Mouse (Mus musculus) testis, postnatal 14 days (tissue): ENCODE measurements at regions not wholly inside any gene's neighbourhood (a gene's known extent, or its start where the extent isn't known, plus 50 kb on each side); places are given as distances from the start of the nearest gene placed in this dataset.
"Not testable (repeated sequence)": the region's sequence is repeated elsewhere in the genome, so short reads cannot be mapped to it uniquely, and the experiment has no call there.

Experiments
- DNase-seq: peaks from one replicate; pipeline ENCODE4 v3.0.0; 2021; ENCODE audit warnings: low spot score

DNA sequence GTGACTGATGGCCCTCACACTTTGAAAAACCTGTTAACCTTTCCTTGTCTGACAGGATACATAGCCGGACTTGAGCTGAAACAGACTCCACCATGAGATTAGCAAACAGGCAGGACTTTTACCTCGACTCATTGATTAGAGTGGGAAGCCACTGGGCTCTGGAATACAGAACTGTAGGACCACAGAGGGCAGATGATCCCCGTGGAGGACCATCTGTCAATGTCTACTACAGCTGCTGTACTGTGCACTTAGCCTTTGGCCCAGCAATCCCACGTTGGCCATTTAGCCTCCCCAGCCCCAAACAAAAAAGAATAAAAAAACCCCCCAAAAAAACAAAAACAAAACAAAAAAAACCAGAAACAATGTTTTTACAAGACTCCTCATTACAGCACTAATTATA lies 103.9 kb upstream of the Dazl start:
- DNase-seq, result no peak

DNA sequence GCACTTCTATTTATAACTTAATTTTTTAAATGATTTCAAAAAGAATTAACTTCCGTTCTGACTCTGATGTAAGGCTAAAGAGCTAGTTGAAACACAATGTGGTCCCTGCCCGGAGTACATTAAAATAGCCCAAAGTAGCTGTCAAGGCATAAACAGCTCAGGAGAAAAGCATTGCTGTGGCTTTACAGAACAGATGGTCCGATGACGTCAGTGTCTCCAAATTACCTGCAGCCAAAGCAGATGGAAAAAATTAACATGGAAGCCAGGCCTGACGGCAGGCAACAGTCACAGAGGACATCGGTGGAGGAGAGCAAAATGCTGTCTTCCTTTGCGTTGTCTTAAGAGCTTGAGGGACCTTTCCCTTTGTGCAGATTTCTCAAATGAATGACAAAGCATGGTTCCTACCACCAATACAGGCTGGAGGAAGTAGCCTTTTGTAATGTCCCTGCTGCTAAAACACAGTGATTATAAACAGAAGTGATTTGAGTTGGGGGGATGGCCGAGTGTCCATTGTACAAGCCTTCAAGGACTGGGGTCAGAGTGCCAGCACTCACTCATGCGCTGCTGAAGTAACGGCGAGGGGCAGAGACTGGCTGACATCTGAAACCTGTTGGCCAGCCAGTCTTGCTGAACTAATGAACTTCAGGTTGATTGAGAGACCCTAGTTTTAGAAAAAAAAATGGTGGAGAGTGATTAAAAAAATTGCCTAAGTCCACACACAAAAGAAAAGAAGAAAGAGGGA lies 101.8 kb upstream of the Plcl2 start:
- DNase-seq, result no peak

- DNase-seq, result no peak
Observed at GRCm38 (mm10) chr17:50408581-50408980, 100.6 kb upstream of the Plcl2 start.

DNA sequence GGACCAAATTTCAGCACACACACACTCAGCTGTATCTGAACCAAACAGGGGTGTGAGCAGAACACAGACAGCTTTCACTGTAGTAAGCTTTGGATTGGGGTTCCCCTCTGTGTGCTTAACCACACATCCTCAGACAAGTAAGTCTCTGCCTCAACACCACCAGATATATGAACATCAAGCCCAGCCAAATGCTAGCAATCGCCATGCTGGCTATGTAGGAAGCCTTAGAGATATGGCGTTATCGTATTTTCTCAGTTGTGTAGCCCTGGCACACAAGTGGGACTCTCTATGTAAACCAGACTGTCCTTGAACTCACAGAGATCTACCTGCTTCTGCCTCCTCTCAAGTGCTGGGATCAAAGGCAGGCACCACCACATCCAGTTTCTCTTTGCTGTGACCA lies 99.9 kb upstream of the Plcl2 start:
- DNase-seq, result no peak

GRCm38 (mm10) chr17:50409895-50410294 lies 99.3 kb upstream of the Plcl2 start:
- DNase-seq, result no peak

- no peak for DNase-seq
Observed at GRCm38 (mm10) chr17:50410296-50410695, 98.9 kb upstream of the Plcl2 start.

GRCm38 (mm10) chr17:50412446-50412845 lies 96.8 kb upstream of the Plcl2 start:
- no peak for DNase-seq

GRCm38 (mm10) chr17:50413916-50414315 lies 95.3 kb upstream of the Plcl2 start:
- DNase-seq, result no peak

- DNase-seq, result no peak
Observed at GRCm38 (mm10) chr17:50415331-50416005, 93.7 kb upstream of the Plcl2 start.

- no peak for DNase-seq
Observed at GRCm38 (mm10) chr17:50416119-50416518, 93.1 kb upstream of the Plcl2 start.

DNA sequence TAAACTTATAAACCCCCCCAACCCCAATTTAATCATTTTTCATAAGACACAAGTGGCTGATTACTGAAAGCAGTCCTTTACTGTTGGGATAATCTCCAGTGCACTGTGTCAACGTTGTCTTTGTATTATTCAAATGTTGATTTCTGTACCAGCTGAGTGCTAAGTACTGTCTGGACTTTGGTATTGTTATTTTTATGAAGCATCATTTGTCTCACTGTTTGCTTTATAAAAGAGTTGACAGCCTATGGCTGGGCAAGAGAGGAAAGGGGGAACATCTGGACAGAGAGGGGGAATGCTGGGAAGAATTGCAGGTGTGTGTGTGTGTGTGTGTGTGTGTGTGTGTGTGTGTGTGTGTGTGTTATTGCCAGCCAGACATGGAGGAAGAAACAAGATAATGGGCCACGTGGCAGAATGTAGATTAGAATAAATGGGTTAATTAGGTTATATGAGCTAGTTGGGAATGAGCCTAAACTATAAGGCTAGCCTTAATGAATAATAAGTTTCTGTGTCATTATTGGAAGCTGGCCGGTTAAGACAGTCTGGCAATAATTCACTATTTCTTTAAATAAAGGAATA lies 92.6 kb upstream of the Plcl2 start:
- DNase-seq, result no peak

- DNase-seq, result no peak
Observed at GRCm38 (mm10) chr17:50418863-50419383, 90.3 kb upstream of the Plcl2 start.

GRCm38 (mm10) chr17:50419551-50419950 lies 89.7 kb upstream of the Plcl2 start:
- not testable (repeated sequence) for DNase-seq

DNA sequence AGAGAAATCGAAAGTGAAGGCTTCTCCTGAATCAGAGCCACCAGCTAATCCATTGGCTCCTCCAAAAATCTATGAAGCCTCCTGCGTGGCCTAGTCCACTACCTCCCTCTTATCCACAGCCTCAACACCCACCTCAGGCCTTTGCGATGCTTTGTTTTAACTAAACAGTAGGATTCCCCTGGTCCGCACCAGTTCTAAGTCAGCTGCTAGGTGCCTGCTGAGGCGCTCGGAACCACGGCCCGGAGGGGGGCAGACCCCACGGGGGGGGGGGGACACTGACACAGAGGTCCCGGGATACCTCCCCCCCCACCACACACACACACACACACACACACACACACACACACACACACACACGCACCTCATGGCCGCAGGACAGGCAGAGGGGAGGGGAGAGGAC lies 89.2 kb upstream of the Plcl2 start:
- DNase-seq, result no peak

- DNase-seq, result no peak
Observed at GRCm38 (mm10) chr17:50420690-50421089, 88.5 kb upstream of the Plcl2 start.

- DNase-seq, result no peak
Observed at GRCm38 (mm10) chr17:50421476-50421875, 87.7 kb upstream of the Plcl2 start.

DNA sequence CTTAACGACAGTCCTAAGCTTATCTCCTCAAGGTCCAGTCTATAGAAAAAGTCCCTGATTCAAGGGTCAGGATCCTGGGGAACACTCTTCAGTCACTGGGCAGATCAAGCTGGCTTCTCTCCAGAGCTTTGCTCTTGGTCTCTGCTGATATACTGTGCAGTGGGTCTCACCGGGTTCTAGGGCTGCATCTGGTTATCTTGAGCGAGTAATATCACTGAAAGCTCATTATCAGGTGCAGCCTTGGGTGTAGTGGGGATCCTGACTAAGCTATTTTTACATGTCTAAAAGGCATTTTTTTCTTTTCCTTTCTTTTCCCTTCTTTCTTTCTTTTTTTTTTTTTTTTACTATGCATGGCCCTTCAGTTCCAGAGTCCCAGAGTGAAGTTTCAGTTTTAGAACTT lies 84.1 kb upstream of the Plcl2 start:
- DNase-seq, result no peak

- DNase-seq, result no peak
Observed at GRCm38 (mm10) chr17:50425531-50425930, 83.7 kb upstream of the Plcl2 start.

GRCm38 (mm10) chr17:50426146-50426545 lies 83.1 kb upstream of the Plcl2 start:
- DNase-seq, result no peak

- DNase-seq, result no peak
Observed at GRCm38 (mm10) chr17:50427331-50428003, 81.7 kb upstream of the Plcl2 start.

DNA sequence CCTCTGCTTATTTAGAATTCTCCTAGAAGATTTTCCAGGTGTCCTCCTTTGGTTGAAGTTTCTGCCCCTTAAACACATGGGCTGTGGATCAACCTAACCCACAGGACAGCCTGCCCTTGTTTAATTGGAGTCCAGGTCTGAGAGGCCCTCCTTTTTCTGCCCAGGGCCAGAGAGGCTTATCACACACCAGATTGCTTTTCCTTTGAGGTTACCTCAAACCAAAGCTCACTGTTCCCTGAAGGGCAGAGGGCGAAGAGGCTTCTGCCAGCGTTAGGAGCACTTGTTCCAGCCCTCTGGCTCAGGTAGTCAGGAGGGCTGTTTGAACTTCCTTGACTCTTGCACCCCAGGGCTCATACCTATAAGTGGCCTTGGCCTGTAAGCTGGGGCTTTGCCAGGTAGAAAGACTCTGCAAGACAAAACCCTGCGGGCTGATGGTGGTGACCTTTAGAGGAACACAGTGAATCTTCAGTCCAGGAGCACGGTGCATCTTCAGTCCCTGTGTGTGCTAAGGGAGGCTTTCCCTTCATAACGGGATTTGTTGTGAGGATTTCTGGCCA lies 81.1 kb upstream of the Plcl2 start:
- no peak for DNase-seq

DNA sequence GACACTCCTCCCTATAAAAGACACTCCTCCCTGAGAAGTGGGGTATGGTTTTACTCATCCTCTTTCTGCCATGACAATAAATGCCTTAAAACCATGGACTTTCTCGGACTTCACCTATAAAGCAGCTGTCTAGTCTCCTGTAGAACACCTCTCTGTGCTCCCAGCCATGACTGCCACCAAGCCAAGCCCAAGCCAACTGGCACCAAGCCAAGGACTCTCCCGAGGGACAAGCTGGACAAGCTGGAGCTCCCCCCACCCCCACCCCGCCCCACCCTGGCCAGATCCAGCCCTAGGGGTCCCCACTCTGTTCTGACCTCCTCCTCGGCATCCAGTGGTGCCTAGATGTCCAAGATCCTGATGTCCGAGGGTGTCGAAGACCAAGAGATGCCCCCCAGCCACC lies 76.6 kb upstream of the Plcl2 start:
- DNase-seq, result no peak
